Mouse (Mus musculus) erythroblast, adult 5-6 weeks (primary cell): Measurements from ENCODE around the gene Leng1. TPM values are rescaled to one million over a fixed set of nuclear protein-coding genes. Genes with fewer than 3 reads are reported as not detected.

Experiments used
- ATAC-seq: replicated peaks from 2 replicates; pipeline ENCODE4 v1.8.0; 2016; ENCODE audit warnings: moderate number of reproducible peaks, mild to moderate bottlenecking, moderate TSS enrichment, inconsistent platforms; ENCODE audit not compliant: poor library complexity, low FRiP score, severe bottlenecking
- total RNA-seq, 2 experiments: library from RNA; stranded (forward) in 1 of 2; stranded (reverse) in 1 of 2; fragments of 150-400 nt in 1 of 2; fragments of 200-764, 138-1000 nt in 1 of 2; gene quantifications; 2 replicates each; pipeline versions ENCODE4 v1.2.3 to v1.2.4; 2015 to 2017; ENCODE audit warnings: low replicate concordance in 2 of 2

The Leng1 gene
- total RNA-seq, 2 experiments from 2014 or later = 1.5 to 2.6 TPM

GRCm38 (mm10) chr7:3692987-3693808 is 27.6 kb upstream of the Leng1 start, which contains the start of gene Mboat7:
TSS of gene Mboat7 (minus strand) at chr7:3693523.
- peak; percentile 90 for ATAC-seq

GRCm38 (mm10) chr7:3692382-3692986 is 26.8 kb upstream of the Leng1 start, which contains the start of gene Tsen34:
TSS of gene Tsen34 (plus strand) at chr7:3692863.
- no peak; the same call in none of the 2 replicates for ATAC-seq

- no peak for ATAC-seq
These were observed 26.3 kb upstream of the Leng1 start for GRCm38 (mm10) chr7:3691919-3692318.

- no peak for ATAC-seq
These were observed 20.0 kb upstream of the Leng1 start for GRCm38 (mm10) chr7:3685400-3686187.

- no peak for ATAC-seq
These were observed 19.1 kb upstream of the Leng1 start for GRCm38 (mm10) chr7:3684698-3685097.

GRCm38 (mm10) chr7:3683908-3684550 is 18.4 kb upstream of the Leng1 start:
- no peak for ATAC-seq

- no peak for ATAC-seq
These were observed 11.7 kb upstream of the Leng1 start, which contains the start of gene Tmc4 for GRCm38 (mm10) chr7:3677342-3677741. TSS of gene Tmc4 (minus strand) at chr7:3677553.

- ATAC-seq = no peak
These were observed 10.7 kb upstream of the Leng1 start for GRCm38 (mm10) chr7:3676371-3676770.

- no peak for ATAC-seq
These were observed 9.5 kb upstream of the Leng1 start for GRCm38 (mm10) chr7:3675228-3675548.

GRCm38 (mm10) chr7:3674507-3675227 is 9.0 kb upstream of the Leng1 start:
- ATAC-seq = peak; percentile 93

- no peak for ATAC-seq
These were observed 1.3 kb upstream of the Leng1 start for GRCm38 (mm10) chr7:3666921-3667391.

GRCm38 (mm10) chr7:3664524-3665214 is 971 bp downstream of the Leng1 start:
- ATAC-seq = no peak

- ATAC-seq = no peak
These were observed 7.1 kb downstream of the Leng1 start for GRCm38 (mm10) chr7:3658578-3658977.

- no peak for ATAC-seq
These were observed 8.7 kb downstream of the Leng1 start for GRCm38 (mm10) chr7:3656966-3657365.

- ATAC-seq = no peak
These were observed 19.0 kb downstream of the Leng1 start for GRCm38 (mm10) chr7:3646641-3647040.

- no peak for ATAC-seq
These were observed 19.5 kb downstream of the Leng1 start for GRCm38 (mm10) chr7:3646188-3646587.

- peak; percentile 26 for ATAC-seq
These were observed 20.1 kb downstream of the Leng1 start for GRCm38 (mm10) chr7:3645488-3646025.
